Mouse (Mus musculus) heart, postnatal 14 days (tissue): Measurements from ENCODE around the gene Ext2. TPM values are rescaled to one million over a fixed set of nuclear protein-coding genes. Genes with fewer than 3 reads are reported as not detected.

Source experiments
- DNase-seq, 2 experiments: peaks; one replicate each; pipeline ENCODE4 v3.0.0; 2021 to 2022
- intact Hi-C: fragments of 180-260 bp; cut with DNase I; formaldehyde crosslinking; loops from one replicate; pipeline ENCODE4 v1.15.1; 2025
- long read RNA-seq, 2 experiments: library from polyadenylated mRNA; stranded (forward); transcript quantifications; one replicate each; pipeline ENCODE4 v2.0.0; 2021
- total RNA-seq, 2 experiments: library from RNA; stranded (reverse); gene quantifications; 2 replicates each; pipeline ENCODE4 v1.2.3; 2021

Ext2 gene
- total RNA-seq, result 10 to 100 TPM; 48.8 to 49.9 TPM
- long read RNA-seq, experiment 1, transcript Ext2-201 (14 exons, 2,871 nt), result major isoform, 98 of 124 reads
- long read RNA-seq, experiment 1, partial matches to known transcripts, result 10 of 124 reads
- long read RNA-seq, experiment 1, other reads (novel, unspliced or antisense), result 16 of 124 reads
- long read RNA-seq, experiment 2, transcript Ext2-201 (14 exons, 2,871 nt), result major isoform, 76 of 95 reads
- long read RNA-seq, experiment 2, partial matches to known transcripts, result 11 of 95 reads
- long read RNA-seq, experiment 2, other reads (novel, unspliced or antisense), result 8 of 95 reads

- DNase-seq, result peak; percentile 95 to 97
- intact Hi-C loops, result no loop called here
These were observed at the start of gene Ext2 for GRCm38 (mm10) chr2:93822045-93822749. Gene Ext2 (minus strand): TSS chr2:93822568.

DNA sequence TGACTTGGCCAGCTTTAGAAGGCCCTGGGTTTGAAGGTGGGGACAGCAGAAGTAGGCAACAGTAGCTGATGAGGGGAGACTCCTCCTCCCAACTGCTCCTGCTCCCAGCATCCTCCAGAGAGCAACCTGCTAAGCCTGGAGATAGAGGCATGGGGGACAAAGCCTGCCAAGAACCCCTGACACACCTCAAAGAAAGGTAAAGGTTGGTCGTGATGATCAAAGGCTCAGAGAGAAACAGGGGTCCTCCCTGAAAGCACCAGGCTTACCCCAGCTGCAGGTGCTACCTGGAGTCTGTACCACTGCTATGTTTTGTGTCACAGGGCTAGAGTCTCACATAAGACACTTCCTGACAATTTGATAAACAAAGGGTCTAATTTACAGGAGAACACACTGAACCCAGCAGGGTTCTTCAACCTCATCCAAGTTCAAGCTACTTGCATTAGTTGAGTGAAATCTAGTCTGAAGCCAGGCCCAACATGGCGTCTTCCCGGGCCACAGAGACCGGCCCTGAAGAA is 49.1 kb upstream of the Ext2 start:
- DNase-seq, result no peak
- intact Hi-C loops, result loop anchor here (1.0 to 5.0 kb wide), 2 partner anchors 86 to 130 kb away; partner anchors contain the start of gene Gm13889

GRCm38 (mm10) chr2:93870842-93871241 is 48.5 kb upstream of the Ext2 start:
- peak; percentile 75 to 82 for DNase-seq
- intact Hi-C loops, result loop anchor here (1.0 to 5.0 kb wide), 2 partner anchors 86 to 130 kb away; partner anchors contain the start of gene Gm13889

GRCm38 (mm10) chr2:93869107-93869600 is 46.8 kb upstream of the Ext2 start, which contains the start of gene Accsl:
Gene Accsl (minus strand): TSS chr2:93869157.
- intact Hi-C loops, result no loop called here

GRCm38 (mm10) chr2:93868566-93868965 is 46.2 kb upstream of the Ext2 start:
- intact Hi-C loops, result no loop called here

More at GRCm38 (mm10) chr2:93869107-93869600, 46.8 kb upstream of the Ext2 start, which contains the start of gene Accsl:
- DNase-seq, result no peak

DNA sequence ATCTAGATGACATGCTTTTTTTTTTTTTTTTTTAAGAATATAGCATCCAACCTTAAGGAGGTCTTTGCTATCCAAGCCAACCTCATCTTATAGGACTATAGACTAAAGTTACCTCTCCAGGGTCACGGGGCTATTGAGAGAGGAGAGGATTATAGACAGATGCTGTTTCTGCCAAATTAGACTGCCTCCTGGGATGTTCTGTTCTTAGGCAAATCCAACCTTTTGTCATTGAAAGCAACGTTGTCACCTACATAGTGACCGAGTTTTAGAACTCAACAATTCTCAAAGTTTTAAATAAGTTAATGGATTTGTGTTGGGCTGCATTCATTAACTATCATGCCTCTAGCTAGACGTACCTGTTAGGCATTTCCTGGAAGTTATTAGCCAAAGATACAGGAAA is 40.9 kb upstream of the Ext2 start:
- intact Hi-C loops, result no loop called here
- DNase-seq, result no peak

More at GRCm38 (mm10) chr2:93868566-93868965, 46.2 kb upstream of the Ext2 start:
- no peak for DNase-seq

DNA sequence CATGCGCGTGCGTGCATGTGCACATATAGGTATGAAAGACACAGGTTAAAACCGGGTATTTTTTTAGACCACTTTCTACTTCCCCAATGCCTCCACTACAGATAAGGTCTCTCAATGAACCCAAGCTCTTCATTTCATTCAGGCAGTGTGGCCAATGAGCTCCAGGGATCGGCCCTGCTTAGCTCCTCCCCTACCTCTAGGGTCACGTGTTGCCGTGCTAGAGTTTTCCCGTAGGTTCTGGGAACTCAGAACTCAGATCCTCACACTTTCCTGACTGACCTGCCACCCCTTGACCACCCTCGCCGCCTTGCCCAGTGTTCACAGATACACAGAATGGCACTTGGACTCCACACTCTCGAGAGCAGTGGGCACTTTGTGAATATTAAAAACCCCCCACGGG is 36.5 kb upstream of the Ext2 start:
- DNase-seq, result no peak
- intact Hi-C loops, result no loop called here

- DNase-seq, result no peak
- intact Hi-C loops, result no loop called here
These were observed 28.9 kb upstream of the Ext2 start for GRCm38 (mm10) chr2:93851303-93851702.

- intact Hi-C loops, result no loop called here
- no peak for DNase-seq
These were observed 28.1 kb upstream of the Ext2 start for GRCm38 (mm10) chr2:93850317-93850944.

DNA sequence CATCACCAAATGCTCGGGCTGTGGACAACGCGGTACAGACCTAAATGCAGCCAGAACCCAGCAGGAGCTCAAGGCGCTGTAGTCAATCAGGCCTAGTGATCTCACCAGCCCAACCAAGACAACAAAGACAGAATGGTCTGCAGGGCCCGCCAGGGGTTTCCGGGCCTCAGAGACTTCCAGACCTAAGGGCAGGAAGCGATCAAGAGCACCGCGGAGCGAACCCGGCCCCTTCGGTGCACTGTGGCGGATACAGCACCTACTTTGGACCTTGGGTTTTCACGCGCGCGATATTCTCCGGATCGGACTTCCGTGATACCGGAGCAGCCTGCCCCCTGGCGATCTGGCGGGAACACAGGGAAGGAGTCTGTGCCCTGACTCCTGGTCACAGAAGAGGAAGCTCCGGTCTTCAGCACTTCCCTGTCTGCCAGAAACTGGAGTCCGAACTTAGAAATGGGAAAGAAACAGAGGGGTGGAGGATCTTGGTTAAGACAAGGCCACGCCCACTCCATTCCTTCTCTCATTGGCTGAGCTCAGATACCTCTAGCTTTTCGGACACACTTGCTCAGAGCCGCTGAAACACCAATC is 27.2 kb upstream of the Ext2 start, which contains the start of gene Accs:
Accs (minus strand) TSS at position 439 of the 585 bp plus-strand sequence.
- intact Hi-C loops, result no loop called here
- DNase-seq, result peak; percentile 74 to 77

GRCm38 (mm10) chr2:93841349-93841748 is 19.0 kb upstream of the Ext2 start:
- no peak for DNase-seq
- intact Hi-C loops, result no loop called here

GRCm38 (mm10) chr2:93840109-93840508 is 17.7 kb upstream of the Ext2 start:
- no peak for DNase-seq
- intact Hi-C loops, result no loop called here

DNA sequence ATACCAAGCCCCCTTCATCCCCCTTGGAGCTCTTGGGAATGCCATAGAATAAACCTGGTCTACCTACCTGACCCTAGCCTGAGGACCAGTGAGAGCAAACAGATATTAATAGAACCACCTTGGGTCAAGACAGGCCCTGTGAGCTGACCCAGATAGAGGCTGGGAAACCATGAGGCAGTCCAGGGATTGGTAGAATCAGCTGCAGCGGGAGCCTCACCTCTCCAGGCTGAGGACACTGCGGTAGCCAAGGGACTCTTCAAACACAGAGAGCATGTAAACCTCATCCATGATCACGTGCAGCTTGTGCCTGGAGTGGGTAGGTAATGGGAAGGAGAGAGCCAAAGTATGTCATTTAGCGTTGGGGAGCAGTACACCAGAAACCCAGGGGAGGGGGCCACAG is 16.6 kb upstream of the Ext2 start:
- DNase-seq, result no peak
- intact Hi-C loops, result no loop called here

GRCm38 (mm10) chr2:93836232-93836785 is 13.9 kb upstream of the Ext2 start:
- no peak for DNase-seq
- intact Hi-C loops, result no loop called here

DNA sequence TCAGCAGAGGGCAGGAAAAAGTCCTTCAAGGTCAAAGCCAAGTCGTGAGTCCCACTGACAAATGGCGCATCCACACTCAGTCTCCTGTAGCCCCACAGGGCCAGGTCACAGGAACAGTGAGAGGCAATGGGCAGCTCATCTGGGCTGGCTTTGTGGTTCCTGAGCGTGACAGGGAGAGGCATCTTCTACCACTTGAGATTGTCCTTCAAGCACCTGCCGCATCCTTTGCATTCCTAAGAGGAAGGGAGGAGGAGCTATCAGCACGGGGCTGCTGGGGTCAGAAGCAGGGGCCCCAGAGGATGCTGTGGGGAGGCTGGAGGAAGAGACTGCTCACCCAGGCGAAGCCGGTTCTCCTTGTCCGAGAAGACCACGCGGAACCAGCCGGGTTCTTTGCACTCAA is 13.2 kb upstream of the Ext2 start:
- DNase-seq, result no peak
- intact Hi-C loops, result no loop called here

GRCm38 (mm10) chr2:93823519-93823918 is 1.2 kb upstream of the Ext2 start:
- DNase-seq, result peak; percentile 64 to 84
- intact Hi-C loops, result no loop called here

GRCm38 (mm10) chr2:93817791-93818190 is 4.6 kb downstream of the Ext2 start:
- DNase-seq, result no peak
- intact Hi-C loops, result no loop called here

GRCm38 (mm10) chr2:93813343-93813742 is 9.0 kb downstream of the Ext2 start:
- intact Hi-C loops, result no loop called here
- DNase-seq, result no peak

DNA sequence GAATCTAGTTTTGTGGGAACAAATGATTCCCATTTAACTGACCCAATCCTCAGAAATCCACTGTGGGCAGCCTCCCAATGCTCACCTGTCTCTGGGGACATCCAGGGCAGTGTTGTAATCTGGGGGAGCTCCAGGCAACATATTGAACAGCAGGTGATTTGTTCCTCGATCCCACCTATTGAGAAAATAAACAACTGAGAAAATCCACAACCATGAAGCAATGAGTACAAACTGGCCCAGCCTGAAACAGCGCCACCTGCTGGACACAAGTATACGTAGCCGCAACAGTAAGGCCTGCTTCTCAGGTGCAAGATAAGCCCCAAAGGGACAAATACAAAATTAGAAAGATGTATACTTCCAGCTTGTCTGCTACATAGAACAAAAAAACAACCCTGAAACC is 10.6 kb downstream of the Ext2 start:
- DNase-seq, result peak; percentile 63 to 79
- intact Hi-C loops, result no loop called here

- intact Hi-C loops, result no loop called here
- DNase-seq, result peak; percentile 44 to 56
These were observed 12.4 kb downstream of the Ext2 start for GRCm38 (mm10) chr2:93809931-93810330.
